Mouse (Mus musculus): Measurements from ENCODE around the gene Zfp977. TPM values are rescaled to one million over a fixed set of nuclear protein-coding genes. Genes with fewer than 3 reads are reported as not detected.
"Not testable (repeated sequence)": the region's sequence is repeated elsewhere in the genome, so short reads cannot be mapped to it uniquely, and the experiment has no call there.

The Zfp977 gene
- total RNA-seq (2021), result 1 to 10 TPM; 1.9 to 2.5 TPM
- long read RNA-seq, experiment 1, partial matches to known transcripts, result 0 of 1 reads
- long read RNA-seq, experiment 1, other reads (novel, unspliced or antisense), result 1 of 1 reads
- long read RNA-seq, experiment 2, result 0 reads

DNA sequence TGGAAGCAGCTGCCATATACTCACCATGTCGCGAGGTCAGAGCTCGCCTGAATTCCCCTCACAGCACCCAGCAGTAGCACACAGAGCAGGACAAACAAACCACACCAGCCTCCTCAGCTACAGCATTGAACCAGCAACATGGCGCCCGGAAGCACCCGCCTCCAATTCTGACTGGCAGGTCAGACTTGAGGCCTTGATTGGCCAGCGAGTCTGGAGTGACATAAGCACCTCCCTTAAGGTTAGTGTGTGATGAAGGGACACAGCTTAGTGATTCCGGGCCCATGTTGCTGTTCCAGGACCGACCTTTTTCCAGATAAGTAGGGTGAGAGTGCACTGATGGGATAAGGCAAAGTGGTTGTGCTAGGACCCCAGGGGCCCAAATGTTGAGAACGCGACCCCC is at the start of gene Zfp977:
Gene Zfp977, minus strand, starts transcription at position 135 of the 400 bp plus-strand sequence.
- intact Hi-C loops (cut with DNase I); DNase-seq (ENCODE audit: low spot score in 2 of 2): not testable (repeated sequence)

- DNase-seq (ENCODE audit: low spot score in 2 of 2); intact Hi-C loops (cut with DNase I): not testable (repeated sequence)
Measured at GRCm38 (mm10) chr7:42631031-42631430, 38.7 kb upstream of the Zfp977 start.

GRCm38 (mm10) chr7:42595666-42596065 is 3.3 kb upstream of the Zfp977 start:
- intact Hi-C loops (cut with DNase I); DNase-seq (ENCODE audit: low spot score in 2 of 2): not testable (repeated sequence)

- intact Hi-C loops (cut with DNase I); DNase-seq (ENCODE audit: low spot score in 2 of 2): not testable (repeated sequence)
Measured at GRCm38 (mm10) chr7:42591311-42591710, 1.0 kb downstream of the Zfp977 start.

GRCm38 (mm10) chr7:42578488-42578887 is 13.9 kb downstream of the Zfp977 start, which contains the start of gene Gm21028:
TSS of gene Gm21028 (minus strand) at chr7:42578588.
- no peak for DNase-seq (ENCODE audit: low spot score in 2 of 2)
- intact Hi-C loops (cut with DNase I), result no loop called here

- intact Hi-C loops (cut with DNase I), result no loop called here
- DNase-seq (ENCODE audit: low spot score in 2 of 2), result no peak
Measured at GRCm38 (mm10) chr7:42551766-42552165, 40.6 kb downstream of the Zfp977 start.

Small RNAs within 50 kb of the gene (microRNA-seq; reads per million reads assigned to microRNA genes)
- 0 reads per million in 2 experiments for gene Gm24938

Other genes with a start within 250 kb of the Zfp977 start
- gene 4933421I07Rik, start 144.4 kb downstream of the Zfp977 start, total RNA-seq (2021), result not detected
- 10 to 100 TPM; 16.4 to 19.0 TPM for gene Zfp141, start 86.8 kb downstream of the Zfp977 start, total RNA-seq (2021)
- not detected for gene Gm21028, start 14.0 kb downstream of the Zfp977 start, total RNA-seq (2021)
- gene Zfp976, start 50.0 kb upstream of the Zfp977 start, total RNA-seq (2021), result 1 to 10 TPM; 2.8 to 3.4 TPM
- 1 to 10 TPM; 5.7 to 6.2 TPM for gene Zfp975, start 100.2 kb upstream of the Zfp977 start, total RNA-seq (2021)
- not detected for gene Gm17067, start 134.5 kb upstream of the Zfp977 start, total RNA-seq (2021)
- not detected for gene Vmn2r62, start 201.0 kb upstream of the Zfp977 start, total RNA-seq (2021)